Mouse (Mus musculus) thymus, postnatal 14 days (tissue): Measurements from ENCODE around the gene Olfr218.
"Not testable (repeated sequence)": the region's sequence is repeated elsewhere in the genome, so short reads cannot be mapped to it uniquely, and the experiment has no call there.

Source experiments
- DNase-seq: peaks from one replicate; pipeline ENCODE4 v3.0.0; 2021

The Olfr218 gene

DNA sequence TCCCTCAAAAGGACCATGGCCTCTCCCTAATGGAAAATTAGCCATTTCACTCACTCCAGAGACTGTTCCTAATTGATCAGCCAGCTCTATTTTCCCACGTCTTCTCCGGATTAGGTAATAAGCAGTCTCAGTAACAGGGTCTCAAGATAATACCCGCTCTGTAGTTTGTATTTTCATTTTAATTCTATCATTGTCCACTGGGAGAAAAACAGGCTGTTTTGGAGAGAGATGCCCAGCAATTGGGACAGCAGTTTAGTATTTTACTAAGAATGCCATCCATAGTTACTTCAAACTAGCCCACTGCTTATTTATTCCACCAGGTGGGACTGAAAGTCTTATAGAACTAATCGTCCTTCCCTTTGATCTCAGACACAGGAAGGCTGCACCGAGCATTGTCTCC, at the start of gene Olfr218:
Gene Olfr218, plus strand, starts transcription at position 301 of the 400 bp plus-strand sequence.
- DNase-seq: no peak

DNA sequence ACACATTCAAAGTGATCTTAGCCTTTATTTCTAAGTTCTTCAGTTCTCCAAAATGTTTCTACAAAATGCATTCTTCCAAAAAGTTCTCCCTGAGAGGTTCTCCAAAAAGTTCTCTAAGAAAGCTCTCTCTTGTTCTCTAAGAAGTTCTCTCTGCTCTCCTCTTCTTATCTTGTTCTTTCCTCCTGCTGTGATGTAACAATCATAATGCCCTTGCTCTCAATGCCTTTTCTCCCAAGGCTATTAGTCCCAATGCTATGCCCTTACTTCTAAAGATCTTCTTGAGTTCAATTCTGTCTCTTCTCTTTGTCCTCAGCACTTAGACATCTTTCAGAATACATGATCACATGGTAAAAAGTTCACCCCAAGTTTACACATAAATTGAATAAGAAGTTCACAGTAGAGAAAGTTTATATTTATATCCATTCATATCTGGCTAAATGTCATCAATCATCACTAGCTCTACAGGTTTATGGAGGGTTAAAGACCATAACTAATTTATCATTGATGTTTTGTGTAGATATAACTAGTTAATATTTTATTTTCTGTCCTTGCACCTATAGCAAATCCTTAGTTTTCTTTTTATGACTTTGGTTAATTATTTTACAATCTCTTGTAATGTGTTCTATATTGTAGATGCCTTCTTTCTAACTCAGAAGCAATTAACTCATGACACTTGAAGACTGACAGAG, 23.3 kb upstream of the Olfr218 start:
- DNase-seq: no peak

- DNase-seq: no peak
Measured at GRCm38 (mm10) chr1:173190540-173190939, 7.1 kb upstream of the Olfr218 start, which contains the start of gene Olfr1406. Olfr1406 (minus strand) TSS chr1:173190640.

DNA sequence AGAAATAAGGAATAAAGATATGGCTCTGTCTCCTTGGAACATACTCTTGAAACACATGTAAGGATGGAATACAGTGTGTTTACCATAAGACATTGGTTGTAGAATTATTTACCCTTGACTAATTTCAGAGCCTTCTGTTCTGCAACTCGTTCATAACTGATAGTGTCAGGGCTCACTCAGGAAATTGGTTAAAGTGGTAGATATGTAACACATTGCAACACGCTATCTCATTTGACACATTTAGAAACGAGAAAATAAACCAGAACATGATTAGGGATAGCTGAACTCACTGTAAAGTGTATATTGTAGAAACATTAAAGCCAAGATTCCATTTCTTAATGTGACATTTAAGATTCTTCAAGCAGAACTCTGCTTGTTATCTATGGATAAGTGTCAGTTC, 5.5 kb upstream of the Olfr218 start:
- no peak for DNase-seq

- no peak for DNase-seq
Measured at GRCm38 (mm10) chr1:173196359-173196758, 1.2 kb upstream of the Olfr218 start.

DNA sequence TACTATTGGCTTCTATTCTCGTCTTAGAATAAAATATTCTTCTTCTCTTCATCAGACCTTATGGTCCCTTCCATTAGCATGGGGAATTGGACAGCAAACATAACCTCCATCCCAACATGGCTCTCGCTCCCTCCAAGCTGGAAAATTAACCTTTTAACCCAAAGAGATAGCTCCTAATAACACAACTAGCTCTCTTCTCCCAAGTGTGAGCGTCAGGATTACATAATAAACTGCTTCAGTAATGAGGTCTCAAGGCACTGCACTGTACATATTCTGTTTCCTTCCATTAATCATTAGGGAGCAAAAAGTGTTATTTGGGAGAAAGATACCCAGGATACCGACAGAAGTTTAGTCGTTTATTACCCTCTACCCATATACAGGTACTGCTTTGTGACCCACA, 14.5 kb downstream of the Olfr218 start, which contains the start of gene Olfr1404:
Gene Olfr1404, plus strand, starts transcription at position 301 of the 400 bp plus-strand sequence.
- DNase-seq: no peak

- no peak for DNase-seq
Measured at GRCm38 (mm10) chr1:173216481-173216880, 18.9 kb downstream of the Olfr218 start.

- DNase-seq: no peak
Measured at GRCm38 (mm10) chr1:173227081-173227480, 29.5 kb downstream of the Olfr218 start, which contains the start of gene Fcer1a. Fcer1a (minus strand) TSS chr1:173227214.

DNA sequence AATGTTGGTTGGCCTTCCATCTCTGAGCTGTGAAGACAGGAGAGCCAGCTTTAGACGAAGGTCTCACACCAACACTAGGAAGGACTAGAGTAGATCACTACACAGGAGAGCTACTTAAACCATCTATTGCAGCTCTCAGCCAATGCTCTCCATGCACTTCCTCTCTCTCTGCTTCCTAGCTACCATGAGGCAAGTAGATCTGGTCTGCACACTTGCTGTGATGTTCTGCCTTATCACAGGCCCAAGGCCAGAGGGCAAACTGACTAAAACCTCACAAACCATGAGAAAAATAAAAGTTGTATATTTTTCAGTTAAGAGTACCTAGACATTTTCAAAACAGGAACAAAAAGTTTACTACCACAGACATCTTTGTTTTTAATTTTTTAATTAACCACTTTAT, 39.4 kb downstream of the Olfr218 start:
- DNase-seq: not testable (repeated sequence)

DNA sequence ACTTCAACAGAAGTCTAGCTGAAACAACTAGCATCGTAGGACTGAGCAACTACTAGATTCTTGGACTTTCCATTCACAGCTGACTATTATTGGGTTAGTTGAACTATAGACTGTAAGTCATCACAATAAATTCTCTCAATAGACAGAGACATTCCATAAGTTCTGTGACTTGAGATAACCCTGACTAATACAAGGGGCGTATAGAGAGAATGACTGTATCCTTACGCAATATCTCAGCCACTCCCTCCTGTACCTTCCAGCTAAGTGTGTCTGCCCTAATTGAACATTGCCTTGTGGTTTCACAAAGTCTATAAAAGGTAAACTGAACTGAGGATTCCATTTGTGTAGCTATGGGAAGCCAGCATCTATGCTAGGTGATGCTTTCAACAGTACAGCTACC, 52.3 kb downstream of the Olfr218 start:
- no peak for DNase-seq
